Mouse (Mus musculus): ENCODE results near the gene Hoxb7.

DNA sequence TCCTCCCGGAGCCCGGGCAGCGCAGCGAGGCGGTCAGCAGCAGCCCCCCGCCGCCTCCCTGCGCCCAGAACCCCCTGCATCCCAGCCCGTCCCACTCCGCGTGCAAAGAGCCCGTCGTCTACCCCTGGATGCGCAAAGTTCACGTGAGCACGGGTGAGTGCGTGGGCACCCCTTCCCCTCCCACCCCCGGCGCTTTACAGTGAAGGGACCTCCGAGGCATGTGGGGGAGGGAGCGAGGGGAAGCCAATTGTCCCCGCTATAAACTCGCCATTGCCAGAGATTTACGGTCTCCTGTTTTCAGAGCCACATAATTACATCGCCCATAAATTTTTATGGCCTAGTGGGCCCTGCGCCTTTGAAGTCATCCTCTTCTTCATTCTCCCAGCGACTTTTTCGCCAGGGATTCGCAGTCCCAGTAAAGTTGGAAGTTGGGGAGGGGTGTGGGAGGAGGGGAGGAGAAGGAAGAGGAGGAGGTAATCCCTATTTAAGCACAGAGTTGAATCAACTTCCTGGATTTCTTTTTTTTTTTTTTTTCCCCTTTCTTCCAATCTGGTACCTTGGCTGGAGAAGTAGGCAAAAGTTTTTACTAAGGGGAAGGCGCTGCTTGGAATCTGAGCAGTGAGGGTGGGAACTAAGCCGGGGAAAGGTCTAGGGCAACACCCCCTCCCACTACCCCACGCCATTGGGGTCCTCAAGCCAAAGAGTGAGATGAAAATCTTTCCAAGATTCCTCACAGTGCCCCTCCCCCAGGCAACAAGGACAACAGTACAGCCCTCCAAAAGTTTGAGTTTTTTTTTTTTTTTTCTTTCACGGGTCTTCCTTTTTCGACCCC is 32.9 kb downstream of the Hoxb7 start:
- TF ChIP-seq CTCF (IDR thresholded peaks at IDR 0.05; ENCODE audit: insufficient read depth, low read length) (no peak), POLR2A (IDR thresholded peaks at IDR 0.05; ENCODE audit: borderline replicate concordance, extremely low read depth, low read depth, low read length) (no peak)

All from lung, adult 2 months (tissue).